Mouse (Mus musculus) heart, embryonic 13.5 days (tissue): ENCODE measurements around the gene Lexm. TPM values are rescaled to one million over a fixed set of nuclear protein-coding genes. Genes with fewer than 3 reads are reported as not detected.

Experiments used
- polyA plus RNA-seq: library from polyadenylated mRNA; unstranded; fragments of >200 nt; fragmentation: Nextera tagmentation; extraction: Ambion mirVana; gene quantifications from 2 replicates; pipeline ENCODE4 v1.2.1, GENCODE M21; 2015

The Lexm gene
- polyA plus RNA-seq, 1 experiment from 2014 or later: 0.52 TPM

Other genes with a start within 250 kb of the Lexm start
- gene Pcsk9, start 152.9 kb downstream of the Lexm start, polyA plus RNA-seq: 0.74 and 2.6 TPM in 2 replicates
- not detected in 2 replicates for gene Bsnd, start 125.0 kb downstream of the Lexm start, polyA plus RNA-seq
- gene Dhcr24, start 56.2 kb downstream of the Lexm start, polyA plus RNA-seq: 3.5 and 3.8 TPM in 2 replicates
- gene Ttc22, start 5.2 kb upstream of the Lexm start, polyA plus RNA-seq: 0.43 and 0.74 TPM in 2 replicates
- gene Pars2, start 33.8 kb upstream of the Lexm start, polyA plus RNA-seq: 10.4 and 13.0 TPM in 2 replicates
- gene Ttc4, start 61.7 kb upstream of the Lexm start, polyA plus RNA-seq: 51.2 and 63.5 TPM in 2 replicates
- 0.43 and 0.49 TPM in 2 replicates for gene Mroh7, start 113.7 kb upstream of the Lexm start, polyA plus RNA-seq
- 0.12 and 0.19 TPM in 2 replicates for gene Fam151a, start 116.6 kb upstream of the Lexm start, polyA plus RNA-seq
- 2.2 and 3.9 TPM in 2 replicates for gene Acot11, start 187.8 kb upstream of the Lexm start, polyA plus RNA-seq